In the genomic region with DNA sequence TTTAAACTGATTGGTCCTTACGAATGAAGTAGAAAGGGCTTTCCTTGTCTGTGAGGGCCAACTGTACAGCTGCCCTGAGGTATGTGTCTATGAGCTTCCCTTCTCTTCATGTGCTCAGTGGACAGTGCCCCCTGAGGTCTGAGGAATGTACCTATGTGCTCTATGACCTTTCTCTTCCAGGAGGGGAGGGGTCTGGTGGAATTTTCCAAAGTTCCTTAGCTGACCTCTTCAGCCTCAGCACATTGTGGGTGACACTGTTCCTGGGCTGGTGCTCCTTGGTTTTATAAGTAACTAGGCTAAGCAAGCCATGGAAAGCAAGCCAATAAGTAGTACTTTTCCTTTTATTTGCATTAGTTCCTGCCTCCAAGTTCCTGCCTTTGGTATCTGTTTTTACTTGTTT, we compare ENCODE assay signal across 19 mouse cellular contexts.
"Had no signal": no experiment of that assay in that cellular context is flagged by ENCODE, and none has a peak within 500 bp of the region (broad histone marks: within the 10 kb centered on the region; RNA-seq: fewer than 3 reads in every experiment).

No protein-coding gene starts in this region.

- DNase-seq: layer of hippocampus, postnatal 36 days; liver, postnatal 0 days; lung, embryonic 14.5 days; right cerebral cortex, adult 18-20 months; right cerebral cortex, postnatal 14 days; right cerebral cortex, postnatal 4 days; thymus, adult 2 months; thymus, postnatal 14 days; thymus, postnatal 4 days had no signal

- H3K4me1 ChIP-seq: limb, embryonic 12.5 days; limb, embryonic 15.5 days; midbrain, embryonic 12.5 days; midbrain, embryonic 15.5 days; neural tube, embryonic 12.5 days; neural tube, embryonic 15.5 days had no signal

- H3K27me3 ChIP-seq: limb, embryonic 12.5 days; limb, embryonic 15.5 days; midbrain, embryonic 12.5 days; midbrain, embryonic 15.5 days; neural tube, embryonic 12.5 days; neural tube, embryonic 15.5 days had no signal

- H3K4me3 ChIP-seq: left cerebral cortex, adult 2 months; limb, embryonic 12.5 days; limb, embryonic 15.5 days; midbrain, embryonic 12.5 days; midbrain, embryonic 15.5 days; neural tube, embryonic 12.5 days; neural tube, embryonic 15.5 days had no signal

- H3K27ac ChIP-seq: left cerebral cortex, adult 2 months; limb, embryonic 12.5 days; limb, embryonic 15.5 days; liver, embryonic 14.5 days; macrophage; midbrain, embryonic 12.5 days; midbrain, embryonic 15.5 days; neural tube, embryonic 12.5 days; neural tube, embryonic 15.5 days; stomach, postnatal 0 days had no signal

- H3K36me3 ChIP-seq: limb, embryonic 12.5 days; limb, embryonic 15.5 days; midbrain, embryonic 12.5 days; midbrain, embryonic 15.5 days; neural tube, embryonic 12.5 days; neural tube, embryonic 15.5 days had no signal
